Mouse (Mus musculus): ENCODE measurements at regions not wholly inside any gene's neighbourhood (a gene's known extent, or its start where the extent isn't known, plus 50 kb on each side); places are given as distances from the start of the nearest gene placed in this dataset.

DNA sequence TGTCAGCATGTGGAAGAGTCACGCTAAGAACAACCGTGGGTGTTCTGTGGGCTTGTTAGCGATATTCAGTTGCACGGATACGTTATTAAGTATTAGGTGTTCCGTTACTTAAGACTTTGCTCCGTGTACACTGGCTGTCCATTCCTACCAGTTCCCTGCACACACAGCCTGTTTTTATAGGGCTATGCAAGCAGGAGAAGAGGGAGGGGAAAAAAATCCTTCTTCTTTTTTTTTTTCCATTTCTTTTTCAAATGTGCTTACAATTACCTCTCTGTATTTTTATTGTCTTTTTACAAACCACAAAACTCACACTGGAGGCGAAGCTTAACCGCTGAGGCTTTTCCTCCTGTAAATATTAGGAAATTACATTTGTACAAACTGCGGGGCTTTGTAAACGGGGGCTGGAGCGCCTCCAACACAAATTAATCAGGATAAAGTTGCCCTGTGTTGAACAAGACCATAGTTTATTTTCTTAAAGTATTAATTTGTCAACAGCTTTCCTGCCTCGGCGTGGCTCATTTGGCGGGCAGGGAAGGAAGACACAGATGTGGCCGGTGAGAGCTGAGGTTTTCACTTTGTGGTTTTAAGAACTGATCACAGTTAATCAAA, 340.8 kb upstream of the Mki67 start:
- no peak for DNase-seq

- DNase-seq, result no peak
Measured at GRCm38 (mm10) chr7:136058319-136058718, 342.2 kb upstream of the Mki67 start.

DNA sequence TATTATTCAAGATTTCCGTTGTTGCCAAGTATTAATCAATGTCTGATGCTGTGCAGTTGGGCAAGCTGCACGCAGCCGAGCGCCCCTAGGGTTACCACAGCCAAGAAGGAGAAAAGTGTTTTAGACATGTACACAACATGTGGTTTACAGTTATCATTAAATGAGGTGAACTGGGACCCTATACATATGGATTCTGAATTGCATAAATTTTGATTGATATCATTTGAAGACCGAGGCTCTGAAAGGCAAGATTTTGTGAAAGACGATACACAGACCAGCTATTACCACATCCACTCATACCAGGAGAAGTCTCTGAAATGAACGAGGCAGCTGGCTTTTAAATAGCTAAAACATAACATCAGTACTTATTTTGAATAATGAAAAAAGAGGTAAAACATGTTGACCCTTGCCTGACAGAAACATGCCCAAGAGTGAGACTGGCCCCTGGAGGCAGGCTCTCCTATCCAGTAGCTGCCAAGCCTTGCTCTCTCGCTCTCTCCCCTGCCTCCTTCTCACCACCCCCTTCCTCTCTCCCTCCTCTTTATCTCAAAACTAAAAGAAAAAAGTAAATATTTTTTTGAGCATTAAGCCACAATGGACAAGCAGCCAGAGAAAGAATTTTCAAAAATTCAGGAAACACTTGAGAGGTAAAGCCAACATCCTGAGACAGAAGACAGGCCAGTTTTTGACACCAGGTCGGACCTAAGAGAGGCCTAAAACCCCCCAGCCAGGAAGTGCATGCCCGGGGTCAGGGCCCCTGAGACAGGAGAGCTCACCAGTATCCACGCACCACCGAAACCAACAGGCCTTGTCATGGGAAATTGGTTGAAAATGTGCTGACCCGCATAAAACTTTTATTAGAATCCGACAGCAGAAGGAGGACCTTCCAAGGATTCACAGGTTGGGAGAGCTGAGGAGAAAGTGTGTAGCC, 342.9 kb upstream of the Mki67 start:
- DNase-seq, result no peak

- DNase-seq, result no peak
Measured at GRCm38 (mm10) chr7:136059896-136060295, 343.7 kb upstream of the Mki67 start.

GRCm38 (mm10) chr7:136060339-136061073, 344.3 kb upstream of the Mki67 start:
- no peak for DNase-seq

DNA sequence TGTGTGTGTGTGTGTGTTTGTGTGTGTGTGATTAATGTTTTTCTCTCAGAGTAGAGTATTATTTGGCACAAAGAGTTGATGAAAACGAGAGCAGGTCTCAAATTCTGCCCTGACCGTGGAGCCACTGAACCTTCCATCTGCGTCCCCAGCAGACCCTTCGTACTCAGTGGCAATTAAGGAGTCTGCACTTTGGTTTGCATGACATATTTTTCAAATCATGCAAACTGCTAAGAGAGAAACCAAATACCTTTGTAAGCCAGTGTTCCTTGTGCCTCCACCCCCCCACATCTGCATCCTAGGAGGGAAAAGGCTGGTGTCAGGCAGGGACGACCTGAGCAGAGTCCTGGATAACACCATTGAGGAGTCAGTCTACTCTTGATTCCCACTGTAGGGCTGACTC, 346.5 kb upstream of the Mki67 start:
- DNase-seq, result no peak

- no peak for DNase-seq
Measured at GRCm38 (mm10) chr7:136065038-136065678, 349.0 kb upstream of the Mki67 start.

DNA sequence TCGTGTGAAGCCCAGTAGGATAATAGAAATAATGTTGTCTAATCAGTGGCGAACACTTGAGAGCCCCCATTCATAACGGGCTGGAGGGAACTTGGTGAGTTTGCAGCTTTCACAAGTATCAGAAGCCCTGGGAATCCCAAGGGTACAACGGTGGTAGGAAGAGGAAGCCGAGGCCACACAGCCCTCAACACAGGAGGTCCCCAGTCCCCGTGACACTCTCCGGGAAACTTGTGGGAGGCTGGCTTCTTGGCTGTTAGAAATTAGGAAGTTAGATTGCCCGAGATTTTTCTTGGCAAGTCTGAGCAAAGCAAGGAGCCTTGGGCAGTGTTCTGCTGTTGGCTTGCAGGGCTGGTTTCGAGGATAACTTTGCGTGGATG, 349.5 kb upstream of the Mki67 start:
- DNase-seq, result no peak

DNA sequence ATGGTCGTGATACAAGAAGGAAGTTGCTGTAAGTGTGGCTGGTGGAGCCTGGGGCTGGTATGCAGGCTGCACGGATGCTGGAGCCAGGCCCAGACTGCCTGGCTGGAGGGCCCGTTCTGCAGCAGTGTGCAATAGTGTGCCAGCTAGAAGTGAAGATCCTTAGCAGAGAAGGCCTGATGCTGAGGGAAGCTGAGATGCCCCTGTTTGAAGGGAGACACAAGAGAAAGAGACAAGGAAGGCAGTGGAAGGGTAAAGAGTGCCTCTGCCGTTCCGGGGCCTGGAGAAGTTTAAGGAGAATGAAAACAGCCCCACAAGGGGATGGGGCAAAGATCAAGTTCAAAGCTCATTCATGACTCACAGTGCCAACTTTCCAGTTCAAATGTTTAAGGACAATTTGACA, 354.7 kb upstream of the Mki67 start:
- no peak for DNase-seq

- no peak for DNase-seq
Measured at GRCm38 (mm10) chr7:136071331-136071730, 355.2 kb upstream of the Mki67 start.

- DNase-seq, result no peak
Measured at GRCm38 (mm10) chr7:136073265-136073799, 357.2 kb upstream of the Mki67 start.

- DNase-seq, result no peak
Measured at GRCm38 (mm10) chr7:136074043-136074442, 357.9 kb upstream of the Mki67 start.

DNA sequence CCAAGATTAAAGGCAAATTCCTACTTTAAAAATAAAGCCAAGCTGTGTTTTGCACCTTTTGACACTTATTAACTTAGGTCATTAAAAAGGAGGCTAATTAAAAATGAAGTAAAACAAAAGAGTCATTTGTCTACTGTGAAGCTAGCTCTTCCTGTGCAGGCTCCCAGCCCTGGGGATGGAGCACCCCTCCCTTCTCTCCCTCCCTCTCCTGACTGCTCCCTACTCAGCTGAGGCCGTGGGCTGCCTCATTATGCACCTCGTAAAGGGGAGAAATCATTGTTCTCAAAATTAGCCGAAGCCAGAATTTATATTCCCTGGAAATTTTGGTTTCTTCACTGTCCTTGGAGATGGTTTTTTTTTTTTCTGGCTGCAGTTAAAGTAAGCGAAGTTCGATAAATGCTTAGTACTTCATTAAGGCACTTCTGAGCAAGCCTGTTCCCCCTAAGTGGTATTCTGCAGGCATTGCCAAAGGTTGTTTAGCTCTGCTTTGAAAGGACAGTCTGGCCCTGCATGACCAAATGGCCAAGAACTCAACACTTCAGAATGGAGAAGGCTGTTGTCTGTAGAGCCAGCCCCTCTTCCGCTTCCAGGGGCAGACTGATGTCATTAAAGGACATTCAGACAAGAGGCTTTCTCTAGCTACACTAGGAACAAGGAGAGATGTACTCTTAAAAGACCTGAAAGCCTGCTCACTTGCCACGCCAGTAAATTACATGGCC, 365.5 kb upstream of the Mki67 start:
- DNase-seq, result no peak

GRCm38 (mm10) chr7:136082253-136082867, 366.2 kb upstream of the Mki67 start:
- DNase-seq, result no peak

GRCm38 (mm10) chr7:136083005-136083404, 366.8 kb upstream of the Mki67 start:
- no peak for DNase-seq

DNA sequence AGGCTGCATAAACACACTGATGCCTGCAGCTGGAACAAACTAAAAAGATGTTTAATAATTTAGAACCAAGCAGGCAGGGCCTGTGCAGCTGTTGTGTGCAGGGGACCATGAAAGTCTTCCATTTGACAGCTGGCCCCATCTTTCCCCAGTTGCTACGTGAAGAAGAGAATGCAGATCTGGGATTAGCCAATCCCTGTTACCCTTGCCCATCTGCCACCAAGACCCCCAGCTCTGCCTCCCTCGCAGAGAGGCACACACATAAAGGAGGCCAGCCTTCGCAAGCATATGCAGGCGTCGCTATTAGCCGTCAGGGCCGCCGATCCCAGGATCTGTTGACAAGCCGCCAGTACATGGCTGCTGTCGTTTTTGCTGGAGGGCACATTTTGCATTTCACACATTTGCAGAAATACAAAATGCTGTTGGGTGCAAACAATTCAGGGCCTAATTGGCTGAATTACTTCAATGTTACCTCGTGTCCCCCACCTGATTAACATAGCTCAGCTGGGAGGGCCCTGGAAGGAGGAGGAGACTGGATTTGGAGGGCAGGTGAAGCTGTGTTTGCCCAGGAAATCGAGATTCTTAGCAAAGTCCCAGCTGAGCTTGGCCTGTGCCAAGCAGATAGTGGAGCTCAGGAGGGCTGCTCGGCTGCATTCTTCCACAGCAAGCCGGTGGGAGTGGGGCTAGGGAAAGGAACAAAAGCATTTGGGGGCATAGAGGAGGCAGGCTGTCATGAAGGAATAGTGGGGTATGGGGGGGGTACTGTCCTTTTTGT, 367.6 kb upstream of the Mki67 start:
- no peak for DNase-seq

DNA sequence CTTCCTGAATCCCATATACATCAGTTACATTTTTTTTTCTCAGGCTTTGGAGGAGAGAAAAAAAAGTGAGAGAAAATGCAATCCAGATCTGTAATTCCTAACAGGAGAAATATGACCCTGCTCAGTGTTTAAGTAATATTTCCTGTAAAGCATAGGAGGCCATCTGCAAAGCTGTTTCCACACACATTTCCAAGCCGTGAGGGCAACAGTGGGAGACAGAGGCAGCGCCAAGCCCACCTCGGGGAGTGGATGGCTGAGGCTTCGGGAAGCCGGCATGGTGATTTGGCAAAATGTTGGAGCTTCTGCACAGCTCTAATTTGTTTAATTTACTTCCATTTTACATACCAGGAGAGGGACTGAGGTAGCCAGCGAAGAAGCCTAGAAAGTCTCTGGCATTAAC, 372.6 kb upstream of the Mki67 start:
- no peak for DNase-seq

GRCm38 (mm10) chr7:136094681-136095360, 378.7 kb upstream of the Mki67 start:
- no peak for DNase-seq

DNA sequence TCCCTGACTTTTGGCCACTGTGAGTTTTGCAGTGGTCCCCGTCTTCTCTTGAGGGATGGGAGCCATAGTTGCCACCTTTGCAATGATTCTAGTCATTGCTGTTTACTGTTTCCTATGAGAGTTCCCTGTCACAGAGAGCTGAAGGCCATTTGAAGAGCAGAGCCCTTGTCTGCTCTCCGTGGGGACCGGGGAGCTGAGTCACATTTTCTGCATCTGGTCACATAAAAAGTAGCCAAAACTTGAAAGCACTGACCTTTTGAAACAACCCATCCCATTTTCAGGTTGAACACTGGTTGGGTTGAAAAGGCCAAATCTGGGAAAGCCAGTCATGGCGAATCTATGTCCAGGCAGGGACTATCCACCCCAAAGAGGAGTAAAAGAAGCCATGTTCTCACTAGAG, 387.9 kb upstream of the Mki67 start:
- no peak for DNase-seq

- no peak for DNase-seq
Measured at GRCm38 (mm10) chr7:136112163-136112562, 396.0 kb upstream of the Mki67 start.

Measured in thymus, postnatal 14 days (tissue).